Mouse (Mus musculus): ENCODE measurements at regions not wholly inside any gene's neighbourhood (a gene's known extent, or its start where the extent isn't known, plus 50 kb on each side); places are given as distances from the start of the nearest gene placed in this dataset.
"Not testable (repeated sequence)": the region's sequence is repeated elsewhere in the genome, so short reads cannot be mapped to it uniquely, and the experiment has no call there.

GRCm38 (mm10) chr4:22131751-22132736, 200.9 kb downstream of the Faxc start:
- DNase-seq = peak; percentile 46

DNA sequence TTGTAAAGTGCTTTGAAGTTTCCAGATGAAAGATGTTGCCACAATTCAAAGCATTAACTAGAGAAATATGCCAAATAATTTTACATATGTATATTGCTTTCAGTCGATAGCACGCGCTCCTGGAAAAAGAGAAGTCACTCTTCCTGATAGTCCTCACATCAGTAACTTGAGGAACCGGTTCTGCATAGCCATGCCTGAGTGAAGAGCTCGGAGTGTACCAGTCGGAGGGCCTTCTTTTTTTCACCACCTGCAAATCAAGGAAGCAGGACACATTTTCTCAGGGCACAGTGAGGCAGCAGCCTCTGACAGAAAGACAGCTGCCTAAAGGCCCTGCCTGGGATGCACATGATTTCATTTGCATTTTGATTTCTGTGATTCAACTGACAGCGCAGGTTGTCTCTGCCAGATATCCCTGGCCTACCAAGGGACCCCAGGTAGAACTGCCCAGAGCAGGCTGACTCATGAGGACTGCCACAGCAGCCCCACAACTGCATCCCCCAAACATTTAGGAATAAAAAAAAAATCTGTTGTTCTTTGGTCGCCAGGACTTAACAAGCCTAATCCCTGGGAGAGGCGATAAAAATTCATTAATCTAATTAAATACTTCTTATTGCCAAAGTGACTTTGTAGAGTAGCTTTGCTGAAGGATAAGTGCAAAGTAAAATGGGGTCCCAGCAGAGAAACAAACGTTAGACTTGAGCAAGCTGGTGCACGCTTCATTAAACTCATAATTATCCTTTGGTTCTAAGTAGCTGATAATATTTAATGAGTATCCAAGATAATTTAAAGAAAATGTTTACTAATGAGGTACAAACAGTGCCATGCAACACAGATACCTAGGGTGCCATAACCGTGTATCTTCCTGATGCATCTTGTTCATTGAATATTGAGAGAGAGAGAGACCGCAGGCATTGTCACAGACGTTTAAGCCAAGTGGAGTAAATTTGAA, 202.7 kb downstream of the Faxc start:
- no peak for DNase-seq

DNA sequence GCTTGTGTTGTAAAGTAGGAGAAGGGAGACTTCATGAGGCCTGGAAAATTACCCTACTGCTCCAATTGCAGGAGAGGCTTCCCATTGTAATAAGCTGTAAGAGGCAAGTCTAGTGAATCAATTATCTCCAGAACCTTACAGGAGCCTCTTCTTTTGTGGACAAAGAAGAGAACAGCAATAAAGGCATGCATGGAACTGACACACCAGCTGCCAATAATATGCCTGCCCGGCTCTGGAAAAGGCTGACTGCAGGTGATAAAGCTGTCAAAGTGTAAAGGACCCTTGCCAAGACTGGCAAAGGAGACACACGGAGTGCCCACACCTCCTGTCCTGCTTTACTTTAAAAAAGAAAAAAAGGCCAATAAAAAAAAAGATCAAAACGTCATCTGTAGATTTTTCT, 209.0 kb downstream of the Faxc start:
- DNase-seq = no peak

DNA sequence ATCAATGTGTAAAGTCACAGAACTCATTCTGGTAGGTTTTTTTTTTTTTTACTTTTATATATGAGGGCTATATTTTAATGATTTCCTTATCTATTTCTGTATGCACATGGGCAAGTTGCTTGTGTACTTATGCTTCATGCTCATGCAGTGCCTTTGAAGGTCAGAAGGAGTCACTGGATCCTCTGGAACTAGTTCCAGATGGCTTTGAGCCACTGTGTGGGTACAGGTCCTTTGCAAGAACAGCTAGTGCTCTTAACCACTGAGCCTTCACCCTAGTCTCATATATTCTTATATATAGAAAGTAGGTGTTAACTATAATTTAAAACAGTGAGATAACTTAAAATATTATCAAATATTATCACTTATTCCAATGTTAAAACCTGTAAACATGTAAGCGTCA, 212.4 kb downstream of the Faxc start:
- DNase-seq = no peak

GRCm38 (mm10) chr4:22144834-22145233, 212.5 kb upstream of the Fbxl4 start:
- not testable (repeated sequence) for DNase-seq

GRCm38 (mm10) chr4:22146648-22147409, 210.5 kb upstream of the Fbxl4 start:
- DNase-seq = peak; percentile 7

DNA sequence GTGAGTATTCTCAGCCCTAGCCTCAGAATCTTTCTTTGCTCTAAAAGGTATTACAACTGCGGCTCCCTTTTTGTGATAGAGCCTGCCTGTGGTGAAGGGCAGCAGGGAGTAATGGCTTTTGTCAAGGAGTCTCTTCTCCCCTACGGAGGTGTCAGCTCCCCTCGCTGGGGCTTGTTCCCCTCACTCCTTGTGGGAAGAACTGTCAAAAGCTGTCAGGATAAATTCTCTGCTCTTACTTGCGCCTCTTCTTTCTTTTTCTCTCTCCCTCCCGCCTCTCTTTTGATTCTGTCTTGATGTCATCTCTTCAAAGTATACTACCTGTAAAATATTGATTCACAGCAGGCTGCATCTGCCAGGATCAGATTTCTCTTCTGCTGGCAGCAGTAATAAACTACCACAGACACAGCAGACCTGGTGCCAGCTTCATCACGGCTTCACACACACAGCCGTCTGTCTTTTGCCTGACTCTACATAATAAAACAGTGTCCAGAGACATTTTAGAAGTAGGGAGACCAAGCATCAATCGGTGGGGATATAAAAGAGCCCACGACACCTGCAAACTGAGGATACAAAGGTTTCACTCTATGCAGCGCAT, 205.3 kb upstream of the Fbxl4 start:
- no peak for DNase-seq

- DNase-seq = no peak
These were observed 204.3 kb upstream of the Fbxl4 start for GRCm38 (mm10) chr4:22152971-22153544.

DNA sequence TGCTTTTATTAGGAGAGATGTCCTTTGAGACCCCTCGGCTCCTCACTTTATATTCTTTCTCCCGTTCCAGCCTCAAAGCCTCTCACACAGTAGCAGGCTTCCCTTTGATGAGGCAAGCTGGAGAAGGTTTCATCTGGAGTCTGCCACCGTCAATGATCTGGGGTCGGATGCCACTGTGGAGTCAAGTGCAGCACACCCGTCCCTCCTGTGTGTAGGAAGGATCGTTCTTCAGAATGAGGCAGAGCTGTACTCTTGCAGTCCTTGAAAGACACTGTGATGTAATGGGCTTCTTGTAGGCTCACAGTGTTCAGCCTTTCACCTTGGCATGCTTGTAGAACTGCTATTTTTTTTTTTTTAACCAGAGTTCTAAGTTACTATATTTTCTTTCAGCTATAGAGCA, 203.7 kb upstream of the Fbxl4 start:
- no peak for DNase-seq

DNA sequence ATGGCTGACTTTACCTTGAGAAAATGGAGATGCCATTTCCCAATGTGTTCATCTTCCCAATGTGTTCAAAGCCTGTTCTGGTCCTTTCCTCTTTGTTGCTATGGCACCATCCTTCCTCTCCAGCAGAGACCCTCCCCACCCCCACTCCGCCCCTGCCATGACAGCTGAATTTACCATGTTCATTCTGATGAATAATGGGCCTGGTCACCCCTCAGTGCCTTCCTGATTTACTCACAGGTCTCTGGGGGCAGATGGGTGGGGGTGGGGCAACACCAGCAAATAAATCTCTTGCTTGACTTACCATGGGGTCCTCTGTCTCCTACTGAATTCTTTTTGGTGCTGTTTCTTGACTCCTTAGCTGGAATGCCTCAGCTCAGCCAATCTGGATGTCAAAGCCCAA, 170.9 kb upstream of the Fbxl4 start:
- DNase-seq = no peak

DNA sequence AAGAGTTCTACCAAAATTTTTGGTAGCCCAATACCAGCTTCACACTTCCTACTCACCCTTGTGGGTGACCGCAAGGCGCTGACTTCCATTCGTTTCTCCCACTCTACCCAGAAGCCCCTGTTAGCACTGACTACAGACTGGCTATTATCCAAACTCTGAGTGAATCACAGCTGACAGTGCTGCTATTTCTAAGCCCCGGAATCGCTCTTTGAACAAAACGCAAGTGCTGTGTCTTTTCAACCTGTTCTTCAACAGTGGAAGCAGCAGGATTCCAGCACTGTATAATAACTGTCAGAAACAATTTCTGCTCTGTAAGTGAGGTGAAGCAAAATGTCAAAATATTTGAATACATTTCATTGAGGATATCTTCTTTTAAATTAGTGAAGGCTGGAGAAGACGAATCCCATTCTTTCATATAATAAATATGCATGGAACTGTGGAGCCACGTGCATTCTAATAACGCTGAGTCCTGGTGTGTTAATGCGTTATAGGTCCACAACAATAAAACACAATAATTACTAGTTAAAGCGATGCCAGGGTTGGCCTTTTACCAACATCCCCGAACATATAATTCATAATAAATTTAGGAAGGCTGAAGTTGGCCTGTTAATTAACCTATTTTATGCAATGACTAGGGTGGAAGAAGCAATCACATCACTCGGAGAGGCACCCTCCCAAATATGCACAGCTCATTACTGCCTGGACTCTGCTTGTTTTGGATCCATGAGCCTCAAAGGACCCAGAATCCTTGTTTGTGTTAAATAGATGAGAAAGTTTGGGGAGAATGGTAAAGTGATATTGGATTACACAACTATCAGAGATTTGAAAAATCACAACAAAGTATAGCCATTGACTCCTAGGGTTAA, 169.0 kb upstream of the Fbxl4 start:
- no peak for DNase-seq

- no peak for DNase-seq
These were observed 160.8 kb upstream of the Fbxl4 start for GRCm38 (mm10) chr4:22196501-22196900.

- DNase-seq = no peak
These were observed 148.8 kb upstream of the Fbxl4 start for GRCm38 (mm10) chr4:22208531-22208930.

- DNase-seq = no peak
These were observed 119.7 kb upstream of the Fbxl4 start for GRCm38 (mm10) chr4:22237640-22238039.

- DNase-seq = not testable (repeated sequence)
These were observed 107.1 kb upstream of the Fbxl4 start for GRCm38 (mm10) chr4:22250276-22250675.

DNA sequence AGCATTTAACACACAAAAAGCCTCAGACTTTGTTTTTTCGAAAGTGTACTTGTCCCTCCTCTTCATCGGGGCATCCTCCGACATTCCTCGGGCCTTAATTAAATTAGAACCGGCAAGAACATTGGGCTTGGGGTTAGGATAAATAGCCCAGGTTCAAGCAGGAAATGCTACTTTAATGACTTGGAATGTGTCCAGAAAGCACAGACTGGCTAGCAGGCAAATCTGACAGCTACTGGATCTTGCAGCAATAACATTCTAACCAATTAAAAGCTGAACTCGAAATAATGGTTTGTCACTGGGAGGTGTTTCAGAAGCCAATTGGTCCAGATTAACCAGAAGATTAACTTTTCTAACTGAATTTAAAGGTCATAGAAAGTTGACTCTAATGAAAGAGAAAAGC, 93.4 kb upstream of the Fbxl4 start:
- DNase-seq = no peak

DNA sequence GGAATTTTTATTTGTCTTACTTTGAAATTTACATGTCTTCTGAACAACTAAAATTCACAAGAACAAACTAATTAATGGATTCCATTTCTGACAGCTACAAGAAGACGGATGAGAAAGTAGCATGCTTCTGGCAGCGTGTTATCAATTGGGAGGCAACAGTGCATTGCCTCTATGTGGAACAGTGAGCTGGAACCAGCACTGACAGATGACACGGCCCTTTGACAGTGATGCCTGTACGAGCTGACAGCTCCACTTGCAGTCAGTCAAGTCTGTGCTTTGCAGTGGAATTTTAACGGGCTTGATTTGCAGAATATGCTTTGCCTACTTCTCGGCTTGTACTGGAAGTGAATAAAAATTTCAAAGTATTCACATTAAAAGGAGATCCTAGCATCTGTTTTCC, 88.3 kb upstream of the Fbxl4 start:
- DNase-seq = no peak

GRCm38 (mm10) chr4:22274178-22274577, 83.2 kb upstream of the Fbxl4 start:
- no peak for DNase-seq

- DNase-seq = no peak
These were observed 74.6 kb upstream of the Fbxl4 start for GRCm38 (mm10) chr4:22282536-22283323.
